Mouse (Mus musculus): ENCODE data around the gene 4930519P11Rik. TPM values are rescaled to one million over a fixed set of nuclear protein-coding genes. Genes with fewer than 3 reads are reported as not detected.

The 4930519P11Rik gene
- polyA plus RNA-seq (2014; fragmentation: Illumina TruSeq; extraction: RNeasy Lipid Tissue Mini Kit (QIAGEN cat#74804); ENCODE audit: insufficient read depth, low read depth, low replicate concordance) = not detected

GRCm38 (mm10) chr2:154613118-154614115 is at the start of gene 4930519P11Rik, which contains the start of gene Zfp341:
4930519P11Rik (minus strand) TSS chr2:154613437.
Zfp341 (plus strand) TSS chr2:154613297.

DNA sequence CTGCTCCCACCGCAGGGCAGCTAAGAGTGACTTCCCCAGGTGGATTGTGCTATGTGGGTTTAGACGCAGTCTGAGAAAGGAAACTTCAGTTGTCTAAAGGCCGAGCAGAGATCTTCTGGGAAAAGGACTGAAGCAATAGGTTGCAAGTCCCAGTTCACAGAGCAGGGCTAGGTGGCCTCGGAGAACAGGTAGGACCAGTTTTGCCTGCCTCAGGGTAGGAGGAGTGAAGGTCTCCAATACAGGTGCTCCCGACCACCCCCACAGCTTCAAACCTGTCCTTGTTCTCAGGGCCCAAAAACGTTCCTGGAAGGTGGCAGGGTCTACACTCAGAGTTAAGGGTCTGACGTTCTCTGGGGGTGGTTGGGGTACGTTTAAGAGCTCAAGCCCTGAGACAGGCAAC is 38.1 kb upstream of the 4930519P11Rik start, which contains the start of gene Chmp4b:
Gene Chmp4b, plus strand, starts transcription at position 343 of the 400 bp plus-strand sequence.

GRCm38 (mm10) chr2:154603638-154604153 is 9.5 kb downstream of the 4930519P11Rik start, which contains the start of gene Pxmp4:
Pxmp4 (minus strand) TSS chr2:154603708.

GRCm38 (mm10) chr2:154569836-154570286 is 43.4 kb downstream of the 4930519P11Rik start, which contains the start of gene E2f1:
E2f1 (minus strand) TSS chr2:154569892.

Other genes with a start within 250 kb of the 4930519P11Rik start
- gene Cdk5rap1, start 240.4 kb downstream of the 4930519P11Rik start, polyA plus RNA-seq (2014; fragmentation: Illumina TruSeq; extraction: RNeasy Lipid Tissue Mini Kit (QIAGEN cat#74804); ENCODE audit: insufficient read depth, low read depth, low replicate concordance) = 7.4 TPM
- 14.1 TPM for gene Snta1, start 205.3 kb downstream of the 4930519P11Rik start, polyA plus RNA-seq (2014; fragmentation: Illumina TruSeq; extraction: RNeasy Lipid Tissue Mini Kit (QIAGEN cat#74804); ENCODE audit: insufficient read depth, low read depth, low replicate concordance)
- gene Cbfa2t2, start 177.0 kb downstream of the 4930519P11Rik start, polyA plus RNA-seq (2014; fragmentation: Illumina TruSeq; extraction: RNeasy Lipid Tissue Mini Kit (QIAGEN cat#74804); ENCODE audit: insufficient read depth, low read depth, low replicate concordance) = 5.8 TPM
- not detected for gene 1700003F12Rik, start 66.4 kb downstream of the 4930519P11Rik start, polyA plus RNA-seq (2014; fragmentation: Illumina TruSeq; extraction: RNeasy Lipid Tissue Mini Kit (QIAGEN cat#74804); ENCODE audit: insufficient read depth, low read depth, low replicate concordance)
- not detected for gene Actl10, start 61.7 kb downstream of the 4930519P11Rik start, polyA plus RNA-seq (2014; fragmentation: Illumina TruSeq; extraction: RNeasy Lipid Tissue Mini Kit (QIAGEN cat#74804); ENCODE audit: insufficient read depth, low read depth, low replicate concordance)
- 0.71 TPM for gene Necab3, start 54.5 kb downstream of the 4930519P11Rik start, polyA plus RNA-seq (2014; fragmentation: Illumina TruSeq; extraction: RNeasy Lipid Tissue Mini Kit (QIAGEN cat#74804); ENCODE audit: insufficient read depth, low read depth, low replicate concordance)
- 4.4 TPM for gene E2f1, start 43.5 kb downstream of the 4930519P11Rik start, polyA plus RNA-seq (2014; fragmentation: Illumina TruSeq; extraction: RNeasy Lipid Tissue Mini Kit (QIAGEN cat#74804); ENCODE audit: insufficient read depth, low read depth, low replicate concordance)
- gene Pxmp4, start 9.7 kb downstream of the 4930519P11Rik start, polyA plus RNA-seq (2014; fragmentation: Illumina TruSeq; extraction: RNeasy Lipid Tissue Mini Kit (QIAGEN cat#74804); ENCODE audit: insufficient read depth, low read depth, low replicate concordance) = 25.5 TPM
- 2.0 TPM for gene Zfp341, start 140 bp downstream of the 4930519P11Rik start, polyA plus RNA-seq (2014; fragmentation: Illumina TruSeq; extraction: RNeasy Lipid Tissue Mini Kit (QIAGEN cat#74804); ENCODE audit: insufficient read depth, low read depth, low replicate concordance)
- 183 TPM for gene Chmp4b, start 38.3 kb upstream of the 4930519P11Rik start, polyA plus RNA-seq (2014; fragmentation: Illumina TruSeq; extraction: RNeasy Lipid Tissue Mini Kit (QIAGEN cat#74804); ENCODE audit: insufficient read depth, low read depth, low replicate concordance)
- gene Gm14214, start 156.6 kb upstream of the 4930519P11Rik start, polyA plus RNA-seq (2014; fragmentation: Illumina TruSeq; extraction: RNeasy Lipid Tissue Mini Kit (QIAGEN cat#74804); ENCODE audit: insufficient read depth, low read depth, low replicate concordance) = not detected
- 144 TPM for gene Raly, start 177.7 kb upstream of the 4930519P11Rik start, polyA plus RNA-seq (2014; fragmentation: Illumina TruSeq; extraction: RNeasy Lipid Tissue Mini Kit (QIAGEN cat#74804); ENCODE audit: insufficient read depth, low read depth, low replicate concordance)
- not detected for gene a, start 178.0 kb upstream of the 4930519P11Rik start, polyA plus RNA-seq (2014; fragmentation: Illumina TruSeq; extraction: RNeasy Lipid Tissue Mini Kit (QIAGEN cat#74804); ENCODE audit: insufficient read depth, low read depth, low replicate concordance)